Mouse (Mus musculus) ES-E14 (cell line): ENCODE data around the gene Shq1. TPM values are rescaled to one million over a fixed set of nuclear protein-coding genes. Genes with fewer than 3 reads are reported as not detected.

Experiments used
- DNase-seq: peaks from one replicate; pipeline ENCODE4 v3.0.0-alpha.2; 2013; ENCODE audit warnings: low read depth, low spot score
- H3K27ac ChIP-seq: 2 replicates; pipeline ENCODE4 v1.5.1; 2012; ENCODE audit warnings: low read depth, mild to moderate bottlenecking, low read length, moderate library complexity, mixed read lengths; ENCODE audit not compliant: poor library complexity, insufficient read depth, severe bottlenecking
- H3K36me3 ChIP-seq: 2 replicates; pipeline ENCODE4 v1.6.1; 2012; ENCODE audit warnings: mild to moderate bottlenecking, low read length, moderate library complexity, mixed read lengths; ENCODE audit not compliant: control insufficient read depth, poor library complexity, insufficient read depth, severe bottlenecking
- H3K4me1 ChIP-seq, 2 experiments: fragments of 150-350 bp in 1 of 2; sonication (generic) in 1 of 2; 2 replicates each; pipeline ENCODE4 v1.6.1; 2012; ENCODE audit warnings: low read length in 2 of 2, mild to moderate bottlenecking in 1 of 2, mixed read lengths in 1 of 2; ENCODE audit not compliant: control insufficient read depth in 2 of 2, insufficient read depth in 2 of 2, poor library complexity in 1 of 2
- H3K4me3 ChIP-seq, 2 experiments: fragments of 150-350 bp in 1 of 2; sonication (generic) in 1 of 2; 2 replicates each; pipeline ENCODE4 v1.5.1; 2012; ENCODE audit warnings: low read length in 2 of 2, low read depth in 1 of 2, mild to moderate bottlenecking in 1 of 2, mixed read lengths in 1 of 2; ENCODE audit not compliant: insufficient read depth in 1 of 2, poor library complexity in 1 of 2, severe bottlenecking in 1 of 2
- H3K9ac ChIP-seq: 2 replicates; pipeline ENCODE4 v1.6.1; 2012; ENCODE audit warnings: low read depth, mild to moderate bottlenecking, low read length, mixed read lengths; ENCODE audit not compliant: poor library complexity, insufficient read depth, severe bottlenecking
- H3K9me3 ChIP-seq: fragments of 150-350 bp; sonication (generic); 2 replicates; pipeline ENCODE4 v1.6.1; 2012; ENCODE audit warnings: low read depth, mild to moderate bottlenecking, low read length; ENCODE audit not compliant: control insufficient read depth, insufficient read depth
- CHD2 ChIP-seq: IDR thresholded peaks from 2 replicates; pipeline ENCODE4 v1.6.1; 2014; ENCODE audit warnings: mild to moderate bottlenecking, low read depth, low read length, inconsistent platforms
- HCFC1 ChIP-seq: IDR thresholded peaks from 2 replicates; pipeline ENCODE4 v1.6.1; 2012; ENCODE audit warnings: low read length, inconsistent platforms, borderline replicate concordance; ENCODE audit not compliant: insufficient read depth
- MAFK ChIP-seq: IDR thresholded peaks from 2 replicates; pipeline ENCODE4 v1.6.1; 2014; ENCODE audit warnings: mild to moderate bottlenecking, low read depth, low read length, inconsistent platforms; ENCODE audit not compliant: insufficient read depth
- ZC3H11A ChIP-seq: IDR thresholded peaks from 2 replicates; pipeline ENCODE4 v1.6.1; 2012; ENCODE audit warnings: low read depth, mild to moderate bottlenecking, inconsistent platforms, low read length, borderline replicate concordance
- ZNF384 ChIP-seq: IDR thresholded peaks from 2 replicates; pipeline ENCODE4 v1.6.1; 2012; ENCODE audit warnings: low read depth, low read length, inconsistent platforms
- in situ Hi-C, 2 experiments: fragments of 600-800 bp; cut with MboI; formaldehyde crosslinking; loops; one replicate each; pipeline ENCODE4 v1.15.1; 2025; ENCODE audit warnings: low sequenced_read_pairs in 2 of 2, inconsistent platforms in 1 of 2; ENCODE audit not compliant: unreplicated experiment in 2 of 2
- total RNA-seq: library from RNA; depleted of rRNA; stranded (reverse); fragments of 300-350 nt; gene quantifications from 2 replicates; pipeline ENCODE4 v1.2.3, GENCODE M21; 2012

The Shq1 gene
- total RNA-seq, 1 experiment = 25.1 TPM

GRCm38 (mm10) chr6:100662224-100662623 lies 8.7 kb downstream of the Shq1 start:
- H3K9me3 ChIP-seq = no peaks in the 10 kb centered on the region
- H3K9ac ChIP-seq = no peak overlapping the region
- no peaks in the 10 kb centered on the region for H3K4me1 ChIP-seq
- in situ Hi-C loops = no loop called here
- no peak overlapping the region for H3K27ac ChIP-seq
- H3K36me3 ChIP-seq = peaks cover 15% of the 10 kb centered on the region
- no peak for DNase-seq
- no peak overlapping the region for H3K4me3 ChIP-seq
- TF ChIP-seq HCFC1 = no peak
- no peak for TF ChIP-seq ZNF384
- TF ChIP-seq MAFK = no peak
- TF ChIP-seq ZC3H11A = no peak
- TF ChIP-seq CHD2 = no peak

DNA sequence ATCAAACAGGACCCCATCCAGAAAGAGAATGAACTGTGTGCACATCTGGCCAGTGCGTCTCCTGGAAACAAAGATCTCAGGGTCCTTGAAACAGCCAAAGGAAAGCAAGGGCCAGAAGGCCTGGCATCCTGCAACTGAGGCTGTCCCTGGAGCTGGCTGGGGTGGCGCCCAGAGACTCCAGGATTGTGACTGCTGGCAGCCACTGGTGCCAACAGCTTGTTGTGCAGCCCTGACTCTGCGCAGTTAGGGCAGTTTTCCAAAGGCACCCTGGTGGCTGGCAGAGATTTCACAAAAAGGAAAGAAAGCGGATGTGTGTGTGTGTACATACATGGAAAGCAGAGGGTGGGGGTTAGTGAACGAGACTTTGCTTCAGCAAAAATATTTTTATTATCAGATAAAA lies 10.6 kb downstream of the Shq1 start:
- no peak for TF ChIP-seq MAFK
- TF ChIP-seq CHD2 = no peak
- no peak for TF ChIP-seq ZNF384
- TF ChIP-seq HCFC1 = no peak
- no peak for TF ChIP-seq ZC3H11A
- H3K9ac ChIP-seq = no peak overlapping the region
- peaks cover 15% of the 10 kb centered on the region for H3K36me3 ChIP-seq
- H3K27ac ChIP-seq = no peak overlapping the region
- no peak overlapping the region for H3K4me3 ChIP-seq
- H3K9me3 ChIP-seq = no peaks in the 10 kb centered on the region
- H3K4me1 ChIP-seq = no peaks in the 10 kb centered on the region
- no peak for DNase-seq
- in situ Hi-C loops = no loop called here

- Histone ChIP-seq H3K9me3 (no peaks in the 10 kb centered on the region), H3K4me3 (no peak overlapping the region), H3K36me3 (peaks cover 6% of the 10 kb centered on the region), H3K9ac (no peak overlapping the region), H3K4me1 (no peaks in the 10 kb centered on the region), H3K27ac (no peak overlapping the region)
- TF ChIP-seq ZNF384 = no peak
- TF ChIP-seq HCFC1 = no peak
- no peak for TF ChIP-seq ZC3H11A
- TF ChIP-seq MAFK = no peak
- TF ChIP-seq CHD2 = no peak
- no peak for DNase-seq
- in situ Hi-C loops = no loop called here
These were observed 18.4 kb downstream of the Shq1 start for GRCm38 (mm10) chr6:100652535-100652934.

GRCm38 (mm10) chr6:100647196-100647595 lies 23.8 kb downstream of the Shq1 start:
- H3K9ac ChIP-seq = no peak overlapping the region
- in situ Hi-C loops = no loop called here
- DNase-seq = peak; percentile 22

More at GRCm38 (mm10) chr6:100647196-100647595, 23.8 kb downstream of the Shq1 start:
- Histone ChIP-seq H3K36me3 (peaks cover 4% of the 10 kb centered on the region; the same call in 1 of the 2 replicates), H3K4me1 (peaks cover 0 to 2% of the 10 kb centered on the region in 2 experiments; a peak in 1 of 4 replicates), H3K27ac (no peak overlapping the region), H3K9me3 (no peaks in the 10 kb centered on the region), H3K4me3 (no peak overlapping the region)
- TF ChIP-seq HCFC1 (no peak), MAFK (no peak), ZNF384 (no peak), CHD2 (0 out of 2 replicates have a peak, but pooled peaks have one; percentile 50)
